Mouse (Mus musculus) megakaryocyte, embryonic 14.5 days (primary cell): ENCODE results near the gene Aebp1. TPM values are rescaled to one million over a fixed set of nuclear protein-coding genes. Genes with fewer than 3 reads are reported as not detected.
A peak's percentile ranks its signal among the peaks of the same experiment; 100 is the strongest.

Experiments
- H3K27me3 ChIP-seq: replicated peaks from 2 replicates; pipeline ENCODE3; 2012; ENCODE audit warnings: inconsistent platforms
- H3K36me3 ChIP-seq: replicated peaks from 2 replicates; pipeline ENCODE3; 2012; ENCODE audit warnings: low read length, inconsistent platforms, mixed read lengths
- H3K4me1 ChIP-seq: 2 replicates; pipeline ENCODE4 v1.6.1; 2012; ENCODE audit warnings: inconsistent platforms
- H3K4me3 ChIP-seq: replicated peaks from 2 replicates; pipeline ENCODE3; 2012; ENCODE audit warnings: moderate library complexity, mild to moderate bottlenecking, inconsistent platforms
- H3K9me3 ChIP-seq: 2 replicates; pipeline ENCODE4 v1.6.1; 2012; ENCODE audit warnings: inconsistent platforms
- FLI1 ChIP-seq: IDR thresholded peaks from 2 replicates; pipeline ENCODE4 v1.6.1; 2012; ENCODE audit warnings: low read length, inconsistent platforms, mixed read lengths
- GATA1 ChIP-seq: IDR thresholded peaks from 3 replicates; pipeline ENCODE4 v1.6.1; 2012; ENCODE audit warnings: mixed read lengths, low read length, inconsistent platforms, borderline replicate concordance
- polyA plus RNA-seq: library from polyadenylated mRNA; stranded (reverse); fragments of >175 nt; gene quantifications from 2 replicates; pipeline ENCODE4 v1.2.3, GENCODE M21; 2012; ENCODE audit warnings: low replicate concordance; ENCODE audit not compliant: insufficient read depth

Gene Aebp1
- polyA plus RNA-seq, 1 experiment = 0.15 TPM

- H3K27me3 ChIP-seq = peaks cover 65% of the 10 kb centered on the region
- no peaks in the 10 kb centered on the region for H3K9me3 ChIP-seq
- H3K4me3 ChIP-seq = no peak overlapping the region
- peaks cover 11% of the 10 kb centered on the region for H3K4me1 ChIP-seq
- H3K36me3 ChIP-seq = no peaks in the 10 kb centered on the region
- TF ChIP-seq FLI1 (no peak), GATA1 (no peak)
Measured at GRCm38 (mm10) chr11:5892151-5892591, 30.4 kb downstream of the Aebp1 start.

DNA sequence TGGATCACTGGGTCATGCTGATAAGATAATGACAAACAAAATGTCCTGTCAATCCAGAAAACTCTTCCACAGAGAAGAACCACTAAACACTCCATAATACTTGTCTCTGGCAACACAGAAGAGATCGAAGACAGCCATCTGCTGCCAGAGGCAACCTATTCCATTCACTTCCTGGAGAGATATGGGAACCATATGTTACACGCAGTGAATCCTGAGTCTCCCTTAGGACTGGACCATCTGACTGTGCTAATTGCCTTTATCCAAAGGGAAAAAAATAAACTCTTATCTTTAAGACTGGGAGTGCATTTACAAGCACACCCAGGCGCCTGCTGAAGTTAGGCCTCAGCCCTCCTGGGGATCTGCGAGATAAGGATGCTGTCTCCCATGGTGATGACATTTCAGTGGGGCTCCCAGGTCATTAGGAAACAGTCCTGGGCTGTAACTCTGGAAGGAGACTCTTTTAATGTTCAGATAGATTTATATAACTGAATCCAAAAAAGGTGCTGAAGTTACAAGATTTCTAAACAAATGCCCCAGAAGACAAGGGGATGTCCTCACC is 31.1 kb downstream of the Aebp1 start:
- no peak overlapping the region for H3K4me3 ChIP-seq
- no peaks in the 10 kb centered on the region for H3K9me3 ChIP-seq
- no peaks in the 10 kb centered on the region for H3K36me3 ChIP-seq
- H3K27me3 ChIP-seq = peaks cover 72% of the 10 kb centered on the region
- peaks cover 19% of the 10 kb centered on the region for H3K4me1 ChIP-seq
- TF ChIP-seq GATA1 = no peak
- TF ChIP-seq FLI1 = no peak

DNA sequence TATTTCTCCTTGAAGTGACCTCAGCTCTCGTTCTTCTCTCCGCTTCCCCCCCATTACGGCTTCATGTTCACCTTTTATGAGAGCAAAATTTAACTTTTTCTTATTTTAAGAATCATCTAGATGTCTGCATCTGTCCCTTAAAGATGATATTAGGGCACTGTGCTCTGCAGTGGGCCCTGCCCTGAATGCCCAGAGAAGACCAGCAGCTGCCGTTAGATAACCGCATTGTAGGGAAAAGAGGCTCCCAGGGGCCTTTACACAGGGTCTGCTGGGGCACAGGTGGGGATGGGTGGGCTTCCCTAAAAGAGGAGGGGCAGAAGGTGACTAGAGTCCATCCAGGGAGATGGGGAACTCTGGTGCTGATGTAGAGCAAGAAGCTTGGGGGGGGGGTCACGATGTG is 32.1 kb downstream of the Aebp1 start:
- Histone ChIP-seq H3K9me3 (no peaks in the 10 kb centered on the region), H3K27me3 (peaks cover 79% of the 10 kb centered on the region), H3K36me3 (no peaks in the 10 kb centered on the region), H3K4me1 (peaks cover 19% of the 10 kb centered on the region), H3K4me3 (no peak overlapping the region)
- TF ChIP-seq GATA1 (no peak), FLI1 (no peak)

DNA sequence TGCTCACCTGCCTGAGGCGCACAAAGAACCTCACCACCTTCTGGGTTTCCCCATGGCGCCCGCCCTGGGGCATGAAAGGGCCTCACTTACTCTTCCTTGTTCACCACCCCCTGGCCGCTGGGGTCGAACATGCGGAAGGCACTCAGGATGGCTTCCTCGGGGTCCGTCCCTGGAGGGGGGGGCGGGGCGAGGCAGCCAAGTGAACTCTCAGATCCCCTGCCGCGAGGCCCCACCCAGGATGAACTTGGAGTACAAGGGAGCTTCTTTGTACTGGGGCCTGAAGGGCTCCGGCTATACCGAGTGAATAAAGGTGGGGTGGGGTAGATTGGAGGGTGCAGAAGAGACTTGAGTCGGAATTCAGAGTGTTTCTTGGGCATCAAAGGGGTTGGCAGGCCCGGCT is 35.5 kb downstream of the Aebp1 start:
- Histone ChIP-seq H3K4me3 (no peak overlapping the region), H3K4me1 (peaks cover 20% of the 10 kb centered on the region), H3K27me3 (peaks cover 84% of the 10 kb centered on the region), H3K36me3 (no peaks in the 10 kb centered on the region), H3K9me3 (no peaks in the 10 kb centered on the region)
- TF ChIP-seq GATA1 (no peak), FLI1 (no peak)

- peaks cover 84% of the 10 kb centered on the region for H3K27me3 ChIP-seq
- no peaks in the 10 kb centered on the region for H3K9me3 ChIP-seq
- no peak overlapping the region for H3K4me3 ChIP-seq
- TF ChIP-seq GATA1 (no peak), FLI1 (no peak)
- H3K4me1 ChIP-seq = peaks cover 18% of the 10 kb centered on the region
- no peaks in the 10 kb centered on the region for H3K36me3 ChIP-seq
Measured at GRCm38 (mm10) chr11:5897839-5898238, 36.1 kb downstream of the Aebp1 start.

- Histone ChIP-seq H3K36me3 (no peaks in the 10 kb centered on the region), H3K4me3 (no peak within 1 kb of the TSS), H3K9me3 (no peaks in the 10 kb centered on the region), H3K4me1 (peaks cover 16% of the 10 kb centered on the region; the same call in 1 of the 2 replicates), H3K27me3 (peaks cover 91% of the 10 kb centered on the region)
- TF ChIP-seq FLI1 (no peak), GATA1 (no peak)
Measured at GRCm38 (mm10) chr11:5898531-5898930, 36.8 kb downstream of the Aebp1 start, which contains the start of gene Myl7. TSS of gene Myl7 (minus strand) at chr11:5898782.

- peaks cover 94% of the 10 kb centered on the region for H3K27me3 ChIP-seq
- no peaks in the 10 kb centered on the region for H3K9me3 ChIP-seq
- H3K36me3 ChIP-seq = no peaks in the 10 kb centered on the region
- TF ChIP-seq GATA1 = no peak
- TF ChIP-seq FLI1 = no peak
- no peak overlapping the region for H3K4me3 ChIP-seq
- peaks cover 16% of the 10 kb centered on the region; the same call in 1 of the 2 replicates for H3K4me1 ChIP-seq
Measured at GRCm38 (mm10) chr11:5899286-5899685, 37.5 kb downstream of the Aebp1 start.

- Histone ChIP-seq H3K4me3 (peak overlapping the region; percentile 1), H3K36me3 (no peaks in the 10 kb centered on the region), H3K4me1 (peaks cover 16% of the 10 kb centered on the region; the same call in 1 of the 2 replicates), H3K9me3 (no peaks in the 10 kb centered on the region), H3K27me3 (peaks cover 92% of the 10 kb centered on the region)
- TF ChIP-seq GATA1 (no peak), FLI1 (no peak)
Measured at GRCm38 (mm10) chr11:5901320-5901719, 39.6 kb downstream of the Aebp1 start.

DNA sequence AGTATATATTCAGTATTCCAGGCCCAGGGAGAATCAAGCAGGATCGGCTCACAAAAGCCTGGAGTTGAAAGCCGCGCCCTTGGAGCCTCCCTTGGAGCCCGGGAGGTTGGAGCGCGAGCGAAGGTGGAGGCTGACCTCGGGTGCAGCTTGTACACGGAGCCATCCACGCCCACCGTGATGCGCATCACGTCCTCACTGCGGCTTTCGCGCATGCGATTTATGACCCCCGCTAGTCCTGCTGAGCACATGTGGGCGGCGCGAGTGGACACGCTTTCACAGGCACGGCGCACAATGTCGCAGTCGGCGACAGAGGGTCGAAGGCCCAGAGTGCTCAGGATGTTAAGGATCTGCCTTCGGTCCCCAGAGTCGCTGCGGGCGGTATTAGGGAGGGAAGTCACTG is 40.2 kb downstream of the Aebp1 start:
- H3K9me3 ChIP-seq = no peaks in the 10 kb centered on the region
- no peak for TF ChIP-seq GATA1
- TF ChIP-seq FLI1 = no peak
- peaks cover 90% of the 10 kb centered on the region for H3K27me3 ChIP-seq
- H3K36me3 ChIP-seq = no peaks in the 10 kb centered on the region
- peaks cover 16% of the 10 kb centered on the region; the same call in 1 of the 2 replicates for H3K4me1 ChIP-seq
- H3K4me3 ChIP-seq = peak overlapping the region; percentile 85

- H3K27me3 ChIP-seq = peaks cover 89% of the 10 kb centered on the region
- no peaks in the 10 kb centered on the region for H3K36me3 ChIP-seq
- H3K4me1 ChIP-seq = peaks cover 14% of the 10 kb centered on the region; the same call in 1 of the 2 replicates
- peak overlapping the region; percentile 85 for H3K4me3 ChIP-seq
- H3K9me3 ChIP-seq = no peaks in the 10 kb centered on the region
- no peak for TF ChIP-seq FLI1
- no peak for TF ChIP-seq GATA1
Measured at GRCm38 (mm10) chr11:5902390-5902789, 40.6 kb downstream of the Aebp1 start.
